Mouse (Mus musculus) stomach, postnatal 0 days (tissue): ENCODE data around the gene Kat5.

ENCODE experiments used
- CTCF ChIP-seq: IDR thresholded peaks from 2 replicates; pipeline ENCODE4 v1.5.1; 2016; ENCODE audit warnings: antibody characterized with exemption, low read depth, mild to moderate bottlenecking, moderate library complexity
- EP300 ChIP-seq: optimal IDR thresholded peaks from 2 replicates; pipeline ENCODE3; 2016; ENCODE audit warnings: antibody characterized with exemption

DNA sequence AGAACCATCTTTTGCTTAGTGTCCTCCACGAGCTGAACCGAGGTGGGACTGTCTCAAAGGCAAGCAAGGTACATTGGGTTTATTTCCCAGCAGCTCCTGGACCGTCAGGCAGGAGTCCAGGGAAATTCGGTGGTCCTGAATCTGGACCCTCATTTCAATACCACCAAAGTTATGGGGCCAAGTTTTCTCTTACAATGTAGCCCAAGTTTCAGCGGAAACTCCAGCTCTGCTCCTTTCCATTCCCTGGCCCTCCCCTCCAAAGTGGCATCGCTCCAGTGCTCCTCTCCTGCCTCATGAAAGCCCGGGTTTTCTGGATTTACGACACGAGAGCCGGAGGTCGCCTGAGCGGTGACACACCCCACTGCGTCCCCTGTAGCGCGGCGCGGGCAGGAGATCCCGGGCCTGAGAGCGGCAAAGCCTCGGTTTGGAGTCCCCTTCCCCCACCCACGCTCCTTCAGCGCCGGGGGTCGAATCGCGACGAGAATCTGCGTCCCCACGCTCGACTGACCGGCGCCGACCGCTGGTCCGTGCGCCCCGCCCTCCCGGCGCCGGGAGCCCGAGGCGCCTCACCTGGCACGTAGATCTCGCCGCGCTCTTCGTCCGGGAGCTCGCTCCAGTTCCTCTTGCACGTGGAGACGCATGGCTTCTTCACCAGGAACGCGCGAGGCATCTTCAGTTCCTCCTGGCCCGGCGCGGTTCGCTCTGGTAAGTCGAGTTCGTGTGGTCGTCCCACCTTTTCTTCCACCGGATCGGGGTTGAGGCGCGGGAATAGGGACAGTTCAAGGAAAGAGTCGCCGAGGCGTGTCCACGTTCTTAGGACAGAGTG lies 50.2 kb downstream of the Kat5 start:
- TF ChIP-seq EP300 = no peak
- TF ChIP-seq CTCF = no peak
